Mouse (Mus musculus) hematopoietic stem cell, adult 5-6 weeks (primary cell): ENCODE measurements around the gene Samd10. TPM values are rescaled to one million over a fixed set of nuclear protein-coding genes. Genes with fewer than 3 reads are reported as not detected.

Experiments
- ATAC-seq, 2 experiments: fragments of 125-278 bp in 1 of 2; replicated peaks in 1 of 2; 2 replicates each; pipeline ENCODE4 v1.8.0; 2016 to 2017; ENCODE audit warnings: inconsistent platforms in 2 of 2, mild to moderate bottlenecking in 2 of 2, moderate number of reproducible peaks in 2 of 2, low read depth in 1 of 2, moderate TSS enrichment in 1 of 2; ENCODE audit not compliant: low FRiP score in 2 of 2, poor library complexity in 2 of 2, severe bottlenecking in 2 of 2, insufficient read depth in 1 of 2, low TSS enrichment in 1 of 2
- total RNA-seq: library from RNA; stranded (forward); fragments of 172-1452, 232-1000 nt; gene quantifications from 2 replicates; pipeline ENCODE4 v1.2.3, GENCODE M21; 2017

Samd10 gene
- total RNA-seq, 1 experiment from 2014 or later = 9.2 TPM

GRCm38 (mm10) chr2:181594946-181595696 is 3.9 kb downstream of the Samd10 start:
- no peak for ATAC-seq

DNA sequence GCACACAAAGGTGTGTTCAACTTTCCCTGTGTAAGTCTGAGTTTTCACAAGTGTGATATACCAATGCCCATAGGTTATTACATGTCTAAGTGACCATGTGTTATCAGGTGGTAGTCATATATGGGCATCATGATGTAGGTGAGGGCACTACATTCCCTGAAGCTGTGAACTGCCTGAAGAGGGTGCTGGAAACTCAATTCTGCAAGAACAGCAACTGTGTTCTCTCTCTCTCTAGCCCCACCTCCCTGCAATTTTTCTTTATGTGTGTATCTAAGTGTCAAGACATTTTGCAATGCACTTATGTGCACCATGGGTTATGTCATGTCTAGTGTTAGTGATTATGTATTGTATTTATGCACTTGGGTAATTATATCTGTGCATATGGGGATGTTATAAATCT is 5.1 kb downstream of the Samd10 start:
- no peak for ATAC-seq

DNA sequence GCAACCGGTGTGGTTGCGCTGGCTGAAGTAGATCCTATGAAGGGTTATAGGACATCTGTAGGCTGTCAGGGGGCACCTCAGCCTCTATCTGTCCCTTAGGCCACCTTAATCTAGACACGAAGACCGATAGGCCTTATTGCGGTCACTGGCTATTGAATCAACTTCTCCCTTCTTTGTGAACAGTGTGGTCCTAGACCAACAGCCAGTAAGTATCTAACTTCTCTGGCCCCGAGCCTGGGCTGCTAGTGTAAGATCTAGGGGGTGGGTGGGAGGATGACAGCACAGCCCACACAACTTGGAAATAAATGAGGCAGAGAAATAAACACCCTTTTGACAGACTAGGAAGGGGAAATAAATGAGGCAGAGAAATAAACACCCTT is 6.0 kb downstream of the Samd10 start:
- peak in 1 of 2 experiments; percentile 22; a peak in 2 of 4 replicates for ATAC-seq

DNA sequence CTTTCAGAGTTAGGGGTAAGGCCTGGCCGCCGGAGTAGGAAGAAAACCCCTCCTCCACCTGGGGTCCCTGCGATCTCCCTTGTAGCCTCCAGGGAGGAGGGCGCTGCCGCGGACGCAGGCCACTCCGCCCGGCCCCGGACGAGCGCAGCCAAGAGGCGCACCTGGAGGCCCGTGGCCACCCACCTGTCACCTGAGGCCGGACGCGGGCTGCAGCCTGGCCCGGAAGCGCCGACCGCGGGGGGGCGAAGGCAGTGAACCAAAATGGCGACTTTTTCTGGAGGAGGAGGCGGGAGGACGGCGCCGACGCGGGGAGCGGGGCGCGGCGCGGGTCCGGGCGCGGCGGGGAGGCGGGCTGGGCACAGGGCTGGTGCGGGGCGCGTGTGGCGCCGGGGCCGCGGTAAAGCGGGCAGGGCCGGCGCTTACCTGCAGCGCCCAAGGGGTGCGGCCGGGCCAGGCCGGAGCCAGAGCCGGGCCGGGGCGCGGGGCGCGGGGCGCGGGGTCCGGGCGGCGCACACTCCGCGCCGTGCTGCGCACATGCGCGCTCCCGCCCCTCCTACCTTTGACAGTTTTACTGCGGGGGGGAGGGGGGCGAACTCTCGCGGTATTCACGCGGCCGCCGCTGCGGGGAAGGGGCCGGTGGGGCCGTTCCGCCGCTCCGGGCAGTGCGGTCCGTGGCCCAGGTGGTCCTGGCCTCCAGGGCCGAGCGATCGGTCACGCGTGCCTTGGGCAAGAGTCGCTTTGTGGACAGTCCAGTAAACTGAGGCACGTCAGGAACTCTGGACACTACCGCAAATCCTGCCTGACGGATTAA is 6.6 kb downstream of the Samd10 start, which contains the start of gene Zfp512b:
Zfp512b (minus strand) TSS at position 573 of the 811 bp plus-strand sequence.
- peak in 1 of 2 experiments; percentile 24; a peak in 2 of 4 replicates for ATAC-seq

DNA sequence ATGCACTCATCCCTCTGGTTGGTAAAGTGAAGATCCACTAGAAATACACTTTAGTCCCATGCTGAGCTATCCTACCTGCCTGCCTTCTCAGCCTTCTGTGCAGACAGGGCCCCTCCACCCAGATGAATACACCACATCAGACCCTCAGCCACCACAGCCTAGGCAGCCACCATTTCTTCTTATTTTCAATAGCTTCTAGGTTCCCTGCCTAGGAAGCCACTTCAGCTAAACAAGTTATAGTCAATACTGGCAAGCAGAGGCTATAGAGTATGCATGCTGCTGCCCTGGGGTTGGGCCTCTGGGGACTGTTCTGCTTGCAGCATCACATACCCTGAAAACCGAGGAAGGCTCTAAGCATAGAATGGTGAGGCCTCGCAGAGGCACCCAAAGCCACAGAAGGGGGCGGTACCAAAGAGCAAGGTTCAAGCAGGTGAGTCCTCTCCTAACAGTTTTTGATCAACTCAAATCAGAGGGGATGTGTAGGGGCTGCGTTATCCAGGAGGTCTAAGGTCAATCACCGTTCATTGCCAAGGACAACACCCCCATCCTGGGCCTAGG is 7.4 kb downstream of the Samd10 start, which contains the start of gene Prpf6:
Prpf6 (plus strand) TSS at position 341 of the 558 bp plus-strand sequence.
- no peak for ATAC-seq

- ATAC-seq = no peak
Observed at GRCm38 (mm10) chr2:181590471-181590870, 8.5 kb downstream of the Samd10 start.

DNA sequence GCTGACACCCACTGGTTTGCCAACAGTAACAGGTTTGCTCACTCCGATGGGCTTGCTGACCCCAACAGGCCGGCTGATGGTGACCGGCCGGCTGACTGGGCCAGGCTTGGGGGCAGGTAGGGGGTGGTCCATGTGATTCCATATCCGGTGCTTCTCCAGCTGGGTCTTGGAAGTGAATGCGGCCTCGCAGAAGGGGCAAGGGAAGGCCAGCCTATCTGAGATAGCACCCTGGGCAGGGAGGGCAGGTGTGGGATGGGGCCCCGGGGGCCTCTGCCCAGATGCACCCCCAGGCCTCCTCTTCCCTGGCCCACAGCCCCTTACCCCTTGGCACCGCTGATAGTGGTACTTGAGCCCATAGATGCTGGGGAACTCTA is 9.3 kb downstream of the Samd10 start:
- ATAC-seq = no peak

DNA sequence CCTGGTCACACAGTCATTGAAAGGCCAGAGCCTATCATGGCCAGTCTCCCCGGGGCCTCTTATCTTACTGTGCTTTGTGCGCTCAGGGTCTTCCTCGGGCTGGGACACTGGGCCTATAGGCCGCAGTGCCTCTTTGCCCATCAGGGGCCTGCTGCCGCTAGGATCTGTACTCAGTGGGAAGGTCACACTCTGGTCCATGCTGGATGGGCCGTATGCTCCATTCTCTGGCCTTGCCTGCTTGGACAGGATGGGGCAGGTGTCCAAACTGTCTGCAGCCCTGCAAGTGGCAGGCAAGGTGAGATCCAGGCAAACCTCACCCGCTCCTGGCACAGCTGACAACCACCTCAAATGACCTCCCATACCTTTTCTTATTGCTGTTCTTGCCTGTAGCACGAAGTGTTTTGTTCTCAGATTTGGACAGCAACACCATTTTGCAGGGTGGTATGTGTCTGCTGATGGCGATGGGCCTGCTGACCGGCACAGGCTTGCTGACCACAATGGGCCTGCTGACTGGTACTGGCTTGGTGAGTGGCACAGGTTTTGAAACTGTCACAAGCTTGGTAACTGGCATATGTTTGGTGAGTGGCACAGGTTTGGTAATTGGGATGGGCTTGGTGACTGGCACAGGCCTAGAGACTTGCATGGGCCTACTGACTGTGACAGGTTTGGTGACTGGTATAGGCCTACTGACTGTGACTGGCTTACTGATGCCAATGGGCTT is 9.8 kb downstream of the Samd10 start:
- no peak for ATAC-seq

DNA sequence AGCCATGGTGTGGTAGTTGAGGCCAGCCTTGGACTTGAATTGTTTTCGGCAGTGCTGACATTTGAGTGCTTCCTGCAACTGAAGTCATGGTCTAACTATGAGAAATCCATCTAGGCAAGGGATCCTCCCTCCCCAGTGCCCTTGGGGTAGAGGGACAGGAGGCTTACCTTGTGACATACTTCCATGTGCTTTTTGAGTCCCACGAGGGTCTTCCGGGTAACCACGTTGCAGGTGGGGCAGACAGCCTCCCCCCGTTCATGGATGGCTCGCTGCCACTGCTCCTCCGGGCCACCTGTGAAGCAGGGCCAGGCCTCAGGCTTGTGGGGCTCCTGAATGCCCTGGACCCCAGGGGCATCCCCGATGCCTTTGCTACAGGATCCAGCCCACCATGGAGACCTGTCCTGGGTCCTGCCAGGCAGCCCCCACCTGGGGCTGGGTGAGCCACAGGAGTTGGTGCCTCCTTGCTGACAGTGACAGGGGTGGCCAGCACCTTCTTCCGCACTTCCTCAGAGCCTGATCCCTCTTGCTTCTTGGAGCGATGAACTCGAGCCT is 10.7 kb downstream of the Samd10 start:
- no peak for ATAC-seq

GRCm38 (mm10) chr2:181587796-181588195 is 11.2 kb downstream of the Samd10 start:
- no peak for ATAC-seq

DNA sequence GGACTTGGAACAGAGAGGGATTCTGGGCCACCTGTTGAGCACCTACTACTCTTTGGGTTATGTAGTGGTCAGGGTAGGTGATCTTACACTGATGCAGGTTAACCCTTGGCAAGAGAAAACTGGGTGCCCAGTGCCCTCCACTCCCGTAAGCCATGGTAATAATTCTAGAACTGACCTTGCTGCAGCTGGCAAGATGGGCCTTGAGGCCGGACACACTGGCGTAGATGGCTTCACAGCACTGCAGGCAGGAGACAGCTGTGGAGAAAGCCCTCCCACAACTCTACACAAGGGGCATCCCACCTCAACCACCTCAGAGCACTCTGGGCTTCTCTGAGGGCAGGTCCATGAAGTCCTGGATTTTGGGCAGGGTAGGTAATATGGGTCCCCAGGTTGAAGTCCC is 12.9 kb downstream of the Samd10 start:
- ATAC-seq = no peak

DNA sequence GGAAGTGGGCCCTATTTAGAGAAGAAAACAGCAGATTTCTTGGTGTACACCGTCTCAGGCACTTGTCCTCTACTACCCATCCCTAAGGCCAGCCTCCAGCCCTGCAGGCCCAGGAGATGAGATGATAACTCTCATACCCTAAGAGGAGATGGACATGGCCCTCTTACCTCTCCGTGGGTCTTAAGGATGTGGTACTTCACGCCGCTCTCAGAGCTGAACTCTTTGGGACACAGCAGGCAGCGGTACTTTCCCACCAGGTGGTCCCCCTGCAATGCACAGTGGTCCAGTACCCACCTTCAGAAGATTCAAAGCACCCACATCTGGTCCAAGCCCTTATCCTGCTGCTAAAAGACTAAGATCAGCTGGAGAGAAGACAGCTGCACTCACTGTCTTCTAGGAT is 13.5 kb downstream of the Samd10 start:
- no peak for ATAC-seq

DNA sequence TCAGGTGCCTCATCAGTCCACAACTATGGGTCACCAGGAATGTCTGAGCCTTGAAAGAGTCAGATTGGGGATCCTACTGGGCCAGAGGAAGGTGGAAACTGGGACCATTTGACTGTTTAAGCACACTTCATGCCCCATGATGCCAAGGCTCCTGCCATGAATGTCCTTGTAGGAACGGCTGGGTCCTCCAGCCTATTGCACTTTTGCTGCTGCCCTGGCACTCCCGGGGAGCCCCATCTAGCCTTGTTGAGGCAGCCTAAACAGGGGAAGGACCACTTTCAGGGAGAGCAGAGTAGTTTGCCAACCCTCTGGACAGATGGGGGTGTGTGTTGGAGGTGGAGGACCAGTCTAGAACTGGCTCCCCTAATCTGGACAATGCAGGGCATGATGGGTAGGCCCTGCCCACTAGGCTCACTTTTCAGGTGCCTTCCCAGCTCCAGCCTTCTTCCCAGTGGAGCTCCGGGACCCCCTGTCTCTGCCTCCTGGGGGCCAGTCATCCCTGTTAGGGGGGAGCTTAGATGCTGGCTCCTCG is 14.5 kb downstream of the Samd10 start, which contains the start of gene Uckl1:
Uckl1 (minus strand) TSS at position 482 of the 532 bp plus-strand sequence.
- ATAC-seq = no peak

DNA sequence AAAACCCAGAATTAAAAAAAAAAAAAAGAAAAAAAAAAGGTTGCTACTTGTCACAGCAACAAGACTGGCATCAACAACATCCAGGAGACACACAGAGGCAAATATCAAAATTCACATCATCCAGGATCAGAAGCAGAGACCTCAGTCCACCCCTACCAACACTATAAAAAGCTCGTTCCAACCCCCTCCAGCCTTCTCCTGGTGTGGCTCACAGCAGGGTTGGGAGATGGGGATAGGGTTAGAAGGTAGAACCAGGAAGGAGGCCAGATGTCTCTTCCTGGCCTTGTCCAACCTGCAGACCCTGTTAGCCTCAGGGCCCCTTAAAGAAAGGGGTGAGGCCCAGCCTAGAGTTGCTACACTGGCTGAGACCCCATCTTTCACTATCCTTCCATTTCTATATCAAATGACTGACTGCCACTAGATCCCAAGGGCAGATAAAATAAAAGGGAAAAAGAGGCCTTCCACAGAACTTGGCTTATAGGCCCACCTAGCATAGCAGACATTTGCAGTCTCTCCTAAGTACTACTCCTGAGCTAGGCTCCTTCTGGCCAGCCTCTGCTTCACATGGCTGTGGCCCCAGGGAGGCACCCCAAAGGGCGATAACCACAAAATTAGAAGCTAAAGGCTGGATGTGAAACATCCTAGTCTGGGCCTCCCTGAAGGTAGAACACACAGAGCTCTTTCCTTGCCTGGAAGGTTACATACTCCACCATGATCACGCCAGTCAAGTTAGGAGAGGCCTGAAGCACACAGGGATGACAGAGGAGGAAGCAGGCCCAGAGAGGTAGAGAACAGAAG is 15.4 kb downstream of the Samd10 start:
- no peak for ATAC-seq

DNA sequence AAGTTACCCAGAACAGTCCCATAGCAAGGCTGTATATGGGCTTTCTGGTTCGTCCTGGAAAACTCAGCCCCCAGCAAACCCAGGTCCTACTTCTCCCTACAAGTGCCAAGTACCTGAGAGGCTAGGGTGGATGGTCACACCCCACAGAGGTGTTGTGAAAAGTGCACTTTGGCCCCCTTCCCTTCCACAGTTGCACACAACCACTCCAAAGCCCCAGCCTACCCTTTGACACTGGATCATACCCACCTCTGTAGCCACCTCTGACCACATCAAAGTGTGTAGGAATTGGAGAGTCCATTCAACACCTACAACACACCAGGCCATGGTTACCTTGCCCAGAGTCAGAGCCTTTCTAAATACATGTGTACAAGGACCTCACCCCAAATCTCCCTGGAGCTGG is 16.1 kb downstream of the Samd10 start:
- no peak for ATAC-seq

GRCm38 (mm10) chr2:181582358-181582757 is 16.7 kb downstream of the Samd10 start:
- ATAC-seq = no peak
